Mouse (Mus musculus) hindbrain, embryonic 12.5 days (tissue): Measurements from ENCODE around the gene Trub2. TPM values are rescaled to one million over a fixed set of nuclear protein-coding genes. Genes with fewer than 3 reads are reported as not detected.

Experiments
- ATAC-seq: fragments of 200-750 bp; cut with Nextera tagmentation; 2 replicates; pipeline ENCODE4 v1.8.0; 2017; ENCODE audit warnings: moderate TSS enrichment; ENCODE audit not compliant: low FRiP score
- H3K27ac ChIP-seq: fragments of 300-500 bp; sonication (generic); 2 replicates; pipeline ENCODE4 v1.5.1; 2016; ENCODE audit warnings: mild to moderate bottlenecking
- H3K27me3 ChIP-seq: fragments of 300-500 bp; sonication (generic); 2 replicates; pipeline ENCODE4 v1.6.1; 2016; ENCODE audit warnings: mild to moderate bottlenecking
- H3K36me3 ChIP-seq: fragments of 300-500 bp; sonication (generic); 2 replicates; pipeline ENCODE4 v1.6.1; 2016; ENCODE audit warnings: mild to moderate bottlenecking
- H3K4me1 ChIP-seq: fragments of 300-500 bp; sonication (generic); 2 replicates; pipeline ENCODE4 v1.6.1; 2016
- H3K4me2 ChIP-seq: fragments of 300-500 bp; sonication (generic); replicated peaks from 2 replicates; pipeline ENCODE4 v1.6.1; 2016; ENCODE audit warnings: mild to moderate bottlenecking
- H3K4me3 ChIP-seq: fragments of 300-500 bp; sonication (generic); 2 replicates; pipeline ENCODE4 v1.5.1; 2016; ENCODE audit warnings: mild to moderate bottlenecking
- H3K9ac ChIP-seq: fragments of 300-500 bp; sonication (generic); 2 replicates; pipeline ENCODE4 v1.6.1; 2016; ENCODE audit warnings: mild to moderate bottlenecking, moderate library complexity
- H3K9me3 ChIP-seq: fragments of 300-500 bp; sonication (generic); replicated peaks from 2 replicates; pipeline ENCODE4 v1.6.1; 2016; ENCODE audit warnings: mild to moderate bottlenecking
- WGBS: fragments of 180-500 bp; shearing (Covaris S2); methylation state at CpG from one replicate; pipeline ENCODE4 v1.1.7; 2016; 5-methylcytosine and 5-hydroxymethylcytosine counted together
- polyA plus RNA-seq: library from polyadenylated mRNA; unstranded; fragments of >200 nt; fragmentation: Nextera tagmentation; extraction: Ambion mirVana; gene quantifications from 2 replicates; pipeline ENCODE4 v1.2.1, GENCODE M21; 2016

Gene Trub2
- polyA plus RNA-seq, result 43.1 and 43.3 TPM in 2 replicates

DNA sequence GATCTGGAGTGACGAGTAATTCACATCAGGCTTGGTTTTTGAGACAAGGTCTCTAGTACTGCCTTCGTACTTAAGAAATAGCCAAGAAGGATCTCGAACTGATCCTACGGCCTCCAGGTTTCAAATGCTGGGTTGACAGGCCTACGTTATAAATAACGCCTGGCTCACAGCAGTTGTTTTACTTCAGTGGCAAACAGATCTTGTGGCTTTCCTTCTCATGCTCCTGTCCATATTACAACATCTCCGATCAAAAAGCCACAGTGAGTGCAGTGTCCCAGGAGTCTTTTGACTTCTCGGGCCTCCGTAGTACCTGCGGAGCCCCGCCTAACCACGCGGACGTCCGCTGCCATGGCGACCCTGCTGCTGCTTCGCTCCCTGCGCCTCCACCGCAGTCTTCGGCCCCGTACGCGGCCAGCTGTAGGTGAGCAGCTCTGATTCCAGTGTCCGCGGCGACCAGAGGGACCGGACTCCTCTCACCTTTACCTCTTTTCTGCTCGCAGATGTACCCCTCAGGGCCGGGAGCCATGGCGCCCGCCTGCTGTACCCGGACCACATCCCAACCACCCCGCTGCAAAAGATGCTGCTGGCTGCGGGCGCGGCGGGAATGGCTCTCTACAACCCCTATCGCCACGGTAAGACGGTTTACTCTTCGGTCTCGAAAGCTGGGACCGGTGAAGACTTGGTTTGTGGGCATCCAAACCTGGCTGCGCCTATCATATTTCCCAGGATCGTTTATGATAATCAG, at the start of gene Trub2:
Gene Trub2, minus strand, starts transcription at position 566 of the 745 bp plus-strand sequence.
- Histone ChIP-seq H3K36me3 (peaks cover 50% of the 10 kb centered on the region), H3K4me1 (peaks cover 18% of the 10 kb centered on the region), H3K27me3 (no peaks in the 10 kb centered on the region), H3K27ac (peak within 1 kb of the TSS; percentile 71), H3K4me2 (peak within 1 kb of the TSS; percentile 67), H3K4me3 (peak within 1 kb of the TSS; percentile 81), H3K9ac (peak within 1 kb of the TSS; percentile 84), H3K9me3 (no peaks in the 10 kb centered on the region)
- WGBS, result 1% methylated on average over 45 of the region's 45 CpGs
- ATAC-seq, result peak; percentile 84

DNA sequence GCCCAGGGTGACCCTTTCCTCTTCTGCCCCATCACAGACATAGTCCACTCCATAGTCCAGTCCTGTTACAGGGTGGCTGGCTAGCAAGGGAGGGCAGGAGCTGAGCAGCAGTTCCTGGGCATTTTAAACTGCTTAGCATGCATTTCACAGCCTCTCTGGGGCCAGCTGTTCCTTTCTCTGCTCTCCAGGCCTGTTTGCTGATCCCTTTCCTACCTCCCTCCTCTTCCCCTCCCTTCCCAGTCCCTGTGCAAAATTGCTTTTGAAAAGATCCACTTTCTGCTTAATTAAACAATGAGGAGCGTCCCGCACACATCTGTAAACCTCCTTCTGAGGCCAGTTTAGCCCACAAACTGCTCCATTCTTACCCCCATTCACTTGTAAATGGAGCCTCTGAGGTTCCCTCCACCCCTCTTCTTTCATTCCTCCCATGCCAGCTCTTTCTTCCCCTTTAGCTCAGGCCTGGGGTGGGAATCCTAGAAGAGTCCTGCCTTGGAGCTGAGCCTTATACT, 47.1 kb upstream of the Trub2 start:
- Histone ChIP-seq H3K9ac (no peak overlapping the region), H3K27ac (peak overlapping the region; percentile 92), H3K27me3 (no peaks in the 10 kb centered on the region), H3K9me3 (no peaks in the 10 kb centered on the region), H3K4me3 (no peak overlapping the region), H3K4me1 (peaks cover 48% of the 10 kb centered on the region), H3K4me2 (0 out of 2 replicates have a peak overlapping the region, but pooled peaks have one; percentile 13), H3K36me3 (peaks cover 8% of the 10 kb centered on the region)
- ATAC-seq, result peak; percentile 60
- WGBS, result 29% methylated on average over 2 of the region's 2 CpGs

DNA sequence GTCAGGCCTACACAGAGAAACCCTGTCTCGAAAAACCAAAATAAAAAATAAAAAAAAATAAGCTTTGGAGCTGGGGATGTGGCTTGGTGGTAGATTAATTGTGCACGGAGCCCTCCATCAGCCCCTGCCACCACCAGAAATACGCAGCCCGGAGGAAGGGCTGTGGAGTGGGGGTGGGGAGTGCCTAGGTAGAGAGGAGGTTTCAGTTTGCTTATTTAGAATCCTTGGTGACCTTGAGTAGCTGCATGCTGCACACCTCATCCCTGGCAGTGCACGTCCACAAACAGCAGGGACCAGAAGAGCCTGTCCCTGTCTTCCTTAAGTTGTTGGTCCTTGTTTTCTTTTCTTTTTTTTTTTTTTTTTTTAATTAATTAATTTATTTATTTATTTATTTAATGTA, 45.5 kb upstream of the Trub2 start:
- H3K36me3 ChIP-seq, result peaks cover 11% of the 10 kb centered on the region
- H3K4me1 ChIP-seq, result peaks cover 31% of the 10 kb centered on the region
- ATAC-seq, result no peak

DNA sequence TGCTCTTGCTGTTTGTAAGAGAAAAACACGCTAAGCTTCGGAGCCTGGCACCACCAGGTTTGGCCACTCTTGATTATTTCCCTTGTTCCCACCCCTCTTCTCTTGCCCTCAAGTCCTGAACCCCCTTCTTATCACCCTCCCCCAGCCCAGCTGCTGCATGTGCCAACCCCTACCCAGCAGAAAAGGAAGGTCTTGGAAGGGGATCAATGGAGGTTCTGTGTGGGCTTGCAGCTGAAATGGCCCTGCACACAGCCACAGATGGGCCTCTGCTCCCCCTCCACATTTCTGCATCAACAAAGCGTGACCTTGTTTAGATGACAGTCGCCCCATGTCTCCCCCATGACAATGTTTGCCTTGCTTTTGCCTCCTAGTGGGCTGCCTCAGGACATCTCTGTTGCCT, 42.8 kb upstream of the Trub2 start:
- no peaks in the 10 kb centered on the region for H3K27me3 ChIP-seq
- no peak for ATAC-seq
- H3K9me3 ChIP-seq, result no peaks in the 10 kb centered on the region
- no peak overlapping the region for H3K27ac ChIP-seq
- peaks cover 28% of the 10 kb centered on the region for H3K4me1 ChIP-seq
- no peak overlapping the region for H3K4me3 ChIP-seq
- 93% methylated on average over 4 of the region's 4 CpGs for WGBS
- peaks cover 11% of the 10 kb centered on the region for H3K36me3 ChIP-seq
- H3K9ac ChIP-seq, result 0 out of 2 replicates have a peak overlapping the region, but pooled peaks have one; percentile 18
- H3K4me2 ChIP-seq, result no peak overlapping the region

More for the DNA sequence above, 45.5 kb upstream of the Trub2 start:
- Histone ChIP-seq H3K9ac (no peak overlapping the region), H3K27ac (no peak overlapping the region), H3K4me3 (no peak overlapping the region), H3K4me2 (no peak overlapping the region), H3K9me3 (no peaks in the 10 kb centered on the region), H3K27me3 (no peaks in the 10 kb centered on the region)
- WGBS, result 91% methylated on average over 5 of the region's 5 CpGs

DNA sequence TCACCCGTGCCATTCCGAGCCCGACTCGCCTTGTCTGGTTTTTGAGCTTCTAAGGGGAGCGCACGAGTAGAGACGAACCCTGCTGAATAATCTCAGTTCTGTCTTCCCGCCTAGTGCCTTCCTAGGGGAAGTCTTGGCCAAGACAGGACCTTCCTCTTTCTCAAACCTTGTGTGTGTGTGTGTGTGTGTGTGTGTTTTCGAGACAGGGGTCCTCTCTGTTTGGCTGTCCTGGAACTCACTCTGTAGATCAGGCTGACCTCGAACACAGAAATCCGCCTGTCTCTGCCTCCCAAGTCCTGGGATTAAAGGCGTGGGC, 39.4 kb upstream of the Trub2 start:
- Histone ChIP-seq H3K4me2 (peak overlapping the region; percentile 94), H3K9ac (peak overlapping the region; percentile 81), H3K4me3 (peak overlapping the region; percentile 92), H3K4me1 (peaks cover 13% of the 10 kb centered on the region), H3K36me3 (peaks cover 5% of the 10 kb centered on the region; the same call in 1 of the 2 replicates), H3K27me3 (no peaks in the 10 kb centered on the region), H3K9me3 (no peaks in the 10 kb centered on the region), H3K27ac (peak overlapping the region; percentile 75)
- no peak for ATAC-seq
- 2% methylated on average over 12 of the region's 12 CpGs for WGBS

DNA sequence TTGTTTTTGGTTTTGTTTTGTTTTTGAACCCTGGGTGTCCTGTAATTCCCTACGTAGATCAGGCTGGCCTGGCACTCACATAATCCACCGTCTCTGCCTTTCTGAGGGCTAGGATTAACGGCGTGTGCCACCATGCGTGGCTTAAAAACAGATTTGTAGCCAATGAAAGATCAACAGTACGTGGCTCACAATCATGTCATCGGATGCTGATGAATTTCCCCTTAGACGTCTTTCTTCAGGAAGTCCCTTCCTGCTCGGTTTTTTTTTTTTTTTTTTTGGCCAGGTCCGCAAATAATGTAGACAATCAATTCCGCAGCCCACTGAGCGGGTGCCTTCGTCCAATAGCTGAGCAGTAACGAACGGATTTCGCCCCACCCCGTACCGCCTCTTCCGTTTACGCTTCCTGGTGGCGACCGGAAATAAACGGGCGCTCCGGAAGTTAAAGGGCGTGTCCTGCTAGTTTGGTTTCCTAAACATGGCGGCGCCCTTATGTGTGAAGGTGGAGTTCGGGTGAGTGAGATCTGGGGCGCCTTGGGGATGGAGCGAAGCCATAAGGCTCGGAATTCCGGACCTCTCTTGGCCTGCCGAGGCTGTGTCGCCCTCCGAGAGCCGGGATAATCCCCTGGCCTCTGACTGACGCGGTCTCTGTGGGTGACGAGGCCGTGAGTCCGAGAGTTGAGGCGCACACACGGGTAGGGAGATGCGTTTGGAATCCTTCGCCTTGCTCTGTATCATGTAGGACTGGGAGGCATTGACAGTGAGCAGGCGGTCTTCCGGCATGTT, 38.8 kb upstream of the Trub2 start:
- Histone ChIP-seq H3K9me3 (no peaks in the 10 kb centered on the region), H3K36me3 (0 out of 2 replicates have a peak, but pooled peaks cover 3% of the 10 kb centered on the region), H3K4me3 (peak overlapping the region; percentile 92), H3K4me2 (peak overlapping the region; percentile 94), H3K4me1 (peaks cover 13% of the 10 kb centered on the region), H3K27ac (peak overlapping the region; percentile 98), H3K27me3 (no peaks in the 10 kb centered on the region), H3K9ac (peak overlapping the region; percentile 81)
- under 1% methylated on average over 48 of the region's 48 CpGs for WGBS
- peak; percentile 97 for ATAC-seq

DNA sequence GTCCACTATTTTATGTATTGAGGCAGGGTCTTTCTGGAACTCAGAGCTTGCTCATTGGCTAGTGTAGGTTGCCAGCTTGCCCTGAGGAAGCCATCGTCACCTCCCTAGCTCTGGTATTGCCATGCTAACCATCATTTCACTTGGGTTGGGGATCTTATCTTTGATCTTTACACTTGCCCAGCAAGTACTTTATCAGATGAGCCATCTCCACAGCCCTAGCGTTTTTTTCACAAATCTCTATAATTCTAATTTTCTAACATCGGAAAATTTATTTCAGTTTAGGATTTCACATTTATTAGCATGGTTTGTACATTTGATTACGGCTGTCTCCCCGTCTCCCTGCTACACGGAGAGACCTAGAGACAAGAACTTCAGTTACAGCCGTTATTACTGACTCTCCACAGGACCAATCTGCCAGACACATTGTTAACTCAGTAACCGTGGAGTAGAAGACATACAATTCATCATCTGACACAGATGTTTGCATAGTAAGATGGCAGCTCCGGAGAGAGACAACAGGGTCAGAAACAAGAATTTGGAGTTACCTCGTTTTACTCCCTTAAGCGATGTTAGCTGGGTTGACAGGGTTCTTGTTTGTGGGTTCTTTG, 38.1 kb upstream of the Trub2 start:
- WGBS, result 10% methylated on average over 11 of the region's 11 CpGs
- peak overlapping the region; percentile 53 for H3K4me2 ChIP-seq
- H3K4me3 ChIP-seq, result peak overlapping the region; percentile 92
- H3K9me3 ChIP-seq, result no peaks in the 10 kb centered on the region
- H3K4me1 ChIP-seq, result peaks cover 13% of the 10 kb centered on the region
- peak; percentile 58 for ATAC-seq
- H3K36me3 ChIP-seq, result 0 out of 2 replicates have a peak, but pooled peaks cover 3% of the 10 kb centered on the region
- H3K27me3 ChIP-seq, result no peaks in the 10 kb centered on the region
- peak overlapping the region; percentile 78 for H3K9ac ChIP-seq
- H3K27ac ChIP-seq, result peak overlapping the region; percentile 98

DNA sequence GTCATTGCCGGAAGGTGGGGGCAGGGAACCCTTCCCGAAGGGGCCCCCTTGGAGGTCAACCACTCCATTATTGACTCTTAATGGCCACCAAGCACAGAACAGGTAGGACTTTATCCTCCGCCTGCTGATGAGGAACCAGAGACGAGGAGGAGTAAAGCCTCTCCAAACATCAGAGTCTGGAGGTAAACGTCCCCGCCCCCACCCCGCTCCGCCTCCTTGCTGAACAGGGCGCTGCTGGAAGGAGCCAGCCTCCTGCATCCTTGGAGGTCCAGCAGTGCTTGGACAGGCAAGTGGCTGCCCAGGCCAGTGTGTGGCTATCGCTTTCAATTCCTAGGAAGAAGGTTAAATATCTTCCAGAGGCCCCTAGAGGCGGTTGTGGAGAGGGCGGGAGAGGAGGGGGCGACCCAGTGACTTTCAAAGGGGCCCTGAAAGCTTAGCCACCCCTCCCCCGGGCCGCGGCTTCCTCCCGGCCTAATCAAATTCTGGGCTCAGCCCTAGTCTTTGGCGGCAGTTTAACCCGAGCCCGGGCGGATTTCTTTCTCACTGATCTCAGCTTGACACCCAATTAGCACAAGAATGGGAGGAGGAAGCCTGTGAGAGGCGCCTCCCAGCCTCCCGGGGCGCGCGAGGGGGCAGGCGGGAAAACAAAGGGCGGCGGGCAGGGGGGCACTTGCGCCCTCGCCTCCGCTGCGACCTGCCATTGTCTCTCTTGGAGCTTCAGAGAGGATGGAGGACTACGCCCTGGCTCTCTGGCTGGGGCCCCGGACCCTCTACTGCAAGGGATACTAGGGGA, 31.9 kb upstream of the Trub2 start, which contains the start of gene Urm1:
Gene Urm1, plus strand, starts transcription at position 51 of the 793 bp plus-strand sequence.
- peak; percentile 82 for ATAC-seq
- under 1% methylated on average over 35 of the region's 35 CpGs for WGBS
- Histone ChIP-seq H3K27ac (peak within 1 kb of the TSS; percentile 96), H3K4me2 (peak within 1 kb of the TSS; percentile 56), H3K9me3 (no peaks in the 10 kb centered on the region), H3K27me3 (no peaks in the 10 kb centered on the region), H3K36me3 (peaks cover 17% of the 10 kb centered on the region), H3K9ac (peak within 1 kb of the TSS; percentile 65), H3K4me3 (peak within 1 kb of the TSS; percentile 32), H3K4me1 (peaks cover 28% of the 10 kb centered on the region)

DNA sequence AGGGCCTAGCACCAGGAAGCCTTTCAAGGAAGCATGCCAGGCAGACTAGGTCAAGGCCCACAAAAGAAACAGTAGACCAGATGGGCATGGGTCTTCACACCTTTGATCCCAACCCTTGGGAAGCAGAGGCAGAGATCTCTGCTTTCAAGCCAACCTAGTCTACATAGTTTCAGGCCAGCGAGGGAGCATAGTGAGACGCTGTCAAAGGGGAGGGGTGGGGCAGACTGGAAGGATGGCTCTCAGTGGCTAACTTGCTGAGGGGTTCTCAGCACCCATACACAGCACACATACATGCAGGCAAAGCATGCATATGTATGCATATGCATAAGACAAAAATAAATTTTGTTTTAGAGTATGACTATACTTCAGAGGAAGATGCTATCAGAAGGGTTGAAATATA, 31.1 kb upstream of the Trub2 start:
- Histone ChIP-seq H3K9ac (no peak overlapping the region), H3K4me3 (no peak overlapping the region)
- ATAC-seq, result no peak

DNA sequence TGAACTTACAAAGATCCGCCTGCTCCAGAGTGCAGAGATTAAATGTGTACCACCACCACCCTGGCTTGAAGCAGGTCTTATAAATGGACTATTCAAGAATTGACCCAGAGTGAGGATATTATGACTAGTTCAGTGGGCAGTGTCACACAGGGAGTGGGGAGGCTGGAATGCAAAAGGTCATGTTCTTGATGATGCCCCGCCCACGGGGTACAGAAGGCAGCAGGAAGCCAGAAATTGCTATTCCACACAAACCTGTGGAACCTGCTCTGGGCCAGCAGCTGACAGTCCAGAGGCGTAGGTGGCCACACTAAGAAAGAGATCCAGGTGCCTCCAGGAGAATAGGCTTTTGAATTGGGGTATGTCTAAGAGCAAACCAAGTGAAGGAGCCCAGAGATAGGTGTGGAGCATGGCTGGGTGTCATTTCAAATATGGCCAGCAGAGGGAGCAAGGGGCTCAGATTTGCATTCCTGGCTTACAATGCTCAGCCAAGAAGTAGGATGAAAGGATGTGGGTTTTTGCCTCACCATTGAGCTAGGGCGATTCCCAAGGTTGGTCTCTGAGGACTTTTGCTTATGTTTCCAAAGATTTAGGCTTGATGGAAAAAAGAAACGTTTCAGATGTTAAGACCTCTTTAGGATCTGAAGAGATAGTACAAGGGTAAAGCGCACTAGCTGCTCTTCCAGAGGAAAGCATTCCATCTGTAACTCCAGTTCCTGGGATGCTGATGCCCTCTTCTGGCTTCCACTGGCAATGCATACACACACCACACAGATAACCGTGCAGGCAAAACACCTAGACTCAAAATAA, 29.3 kb upstream of the Trub2 start:
- H3K4me3 ChIP-seq, result no peak overlapping the region
- H3K27me3 ChIP-seq, result no peaks in the 10 kb centered on the region
- 34% methylated on average over 8 of the region's 8 CpGs for WGBS
- H3K4me2 ChIP-seq, result peak overlapping the region; percentile 24; the same call in 1 of the 2 replicates
- peak overlapping the region; percentile 64; the same call in 1 of the 2 replicates for H3K27ac ChIP-seq
- no peak overlapping the region for H3K9ac ChIP-seq
- H3K36me3 ChIP-seq, result peaks cover 42% of the 10 kb centered on the region
- H3K4me1 ChIP-seq, result peaks cover 28% of the 10 kb centered on the region
- H3K9me3 ChIP-seq, result no peaks in the 10 kb centered on the region
- peak; percentile 46 for ATAC-seq

More for the DNA sequence above, 31.1 kb upstream of the Trub2 start:
- no peaks in the 10 kb centered on the region for H3K9me3 ChIP-seq
- H3K36me3 ChIP-seq, result peaks cover 25% of the 10 kb centered on the region
- peak overlapping the region; percentile 96 for H3K27ac ChIP-seq
- H3K27me3 ChIP-seq, result no peaks in the 10 kb centered on the region
- peak overlapping the region; percentile 56 for H3K4me2 ChIP-seq
- 7% methylated on average over 2 of the region's 2 CpGs for WGBS
- peaks cover 28% of the 10 kb centered on the region for H3K4me1 ChIP-seq
